Mouse (Mus musculus): ENCODE data around the gene Shcbp1l.

The Shcbp1l gene

GRCm38 (mm10) chr1:153486767-153487499 is 62.0 kb downstream of the Shcbp1l start:
- peak; percentile 83 for DNase-seq (ENCODE audit: low read depth, low spot score)

GRCm38 (mm10) chr1:153487500-153487879 is 62.5 kb downstream of the Shcbp1l start, which contains the start of gene Dhx9:
TSS of gene Dhx9 (minus strand) at chr1:153487660.
- DNase-seq (ENCODE audit: low read depth, low spot score) = peak; percentile 97

- DNase-seq (ENCODE audit: low read depth, low spot score) = peak; percentile 35
Measured at GRCm38 (mm10) chr1:153489132-153489531, 64.2 kb downstream of the Shcbp1l start.

- DNase-seq (ENCODE audit: low read depth, low spot score) = no peak
Measured at GRCm38 (mm10) chr1:153489540-153489939, 64.6 kb downstream of the Shcbp1l start.

GRCm38 (mm10) chr1:153489963-153490362 is 65.0 kb downstream of the Shcbp1l start:
- no peak for DNase-seq (ENCODE audit: low read depth, low spot score)

GRCm38 (mm10) chr1:153491345-153491744 is 66.4 kb downstream of the Shcbp1l start:
- no peak for DNase-seq (ENCODE audit: low read depth, low spot score)

- DNase-seq (ENCODE audit: low read depth, low spot score) = no peak
Measured at GRCm38 (mm10) chr1:153491822-153492221, 66.9 kb downstream of the Shcbp1l start.

GRCm38 (mm10) chr1:153493338-153493737 is 68.4 kb downstream of the Shcbp1l start:
- no peak for DNase-seq (ENCODE audit: low read depth, low spot score)

- DNase-seq (ENCODE audit: low read depth, low spot score) = no peak
Measured at GRCm38 (mm10) chr1:153493931-153494330, 69.0 kb downstream of the Shcbp1l start.

DNA sequence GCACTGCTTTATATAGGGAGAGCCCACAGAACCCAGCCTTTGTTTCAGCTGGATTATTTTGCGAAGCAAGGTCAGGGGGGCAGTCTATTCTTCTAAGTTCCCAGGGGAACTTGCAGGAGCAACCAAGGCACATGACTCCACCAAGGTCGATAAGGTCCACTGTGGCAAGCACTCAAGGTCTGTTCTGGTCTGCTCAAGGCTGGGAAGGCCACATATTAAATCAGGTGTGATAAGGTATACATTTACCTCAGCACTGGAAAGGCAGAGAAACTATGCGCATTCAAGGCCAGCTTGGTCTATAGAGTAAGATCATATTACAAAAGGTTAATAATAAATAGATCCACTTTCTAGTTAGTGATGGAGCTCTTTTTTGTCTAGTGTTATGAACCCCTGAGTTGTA is 71.1 kb downstream of the Shcbp1l start:
- no peak for DNase-seq (ENCODE audit: low read depth, low spot score)

- no peak for DNase-seq (ENCODE audit: low read depth, low spot score)
Measured at GRCm38 (mm10) chr1:153500030-153500429, 75.1 kb downstream of the Shcbp1l start.

DNA sequence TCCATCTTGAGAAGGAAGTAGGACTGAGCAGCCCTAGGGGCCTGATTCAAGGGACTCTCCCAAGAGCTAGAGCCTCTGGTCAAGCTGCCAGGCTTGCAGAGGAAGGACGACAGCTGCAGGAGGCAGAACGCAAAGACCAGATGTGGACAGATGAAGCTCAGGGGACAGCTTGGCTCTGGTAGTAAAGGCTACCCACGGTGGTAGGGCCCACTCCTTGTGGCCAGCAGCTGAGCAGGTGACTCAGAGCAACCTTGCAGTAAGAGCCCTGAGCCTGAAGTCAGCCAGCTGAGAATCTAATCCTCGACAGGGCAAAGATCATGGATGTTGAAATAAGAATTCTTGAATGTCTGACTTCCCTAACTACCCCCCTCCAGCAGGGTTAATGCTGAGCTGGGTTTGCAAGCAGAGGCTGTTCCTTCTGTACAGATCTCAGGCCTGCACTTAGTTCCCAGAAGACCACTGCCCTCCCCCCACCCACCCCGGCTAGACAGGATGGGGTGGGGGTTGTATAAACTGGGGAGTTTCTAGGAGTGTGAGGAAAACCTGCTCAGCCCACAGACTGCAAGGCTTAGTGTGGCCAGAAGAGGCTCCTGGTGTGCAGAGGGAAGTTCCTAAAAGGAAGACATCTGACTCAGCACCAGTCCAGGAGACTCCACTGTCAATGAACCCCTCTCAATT is 76.8 kb downstream of the Shcbp1l start:
- no peak for DNase-seq (ENCODE audit: low read depth, low spot score)
